Mouse (Mus musculus): ENCODE results near the gene Lrcol1. TPM values are rescaled to one million over a fixed set of nuclear protein-coding genes. Genes with fewer than 3 reads are reported as not detected.
A peak's percentile ranks its signal among the peaks of the same experiment; 100 is the strongest.

Gene Lrcol1
- polyA plus RNA-seq (2016; fragmentation: Nextera tagmentation; extraction: Ambion mirVana), result not detected in 2 replicates

DNA sequence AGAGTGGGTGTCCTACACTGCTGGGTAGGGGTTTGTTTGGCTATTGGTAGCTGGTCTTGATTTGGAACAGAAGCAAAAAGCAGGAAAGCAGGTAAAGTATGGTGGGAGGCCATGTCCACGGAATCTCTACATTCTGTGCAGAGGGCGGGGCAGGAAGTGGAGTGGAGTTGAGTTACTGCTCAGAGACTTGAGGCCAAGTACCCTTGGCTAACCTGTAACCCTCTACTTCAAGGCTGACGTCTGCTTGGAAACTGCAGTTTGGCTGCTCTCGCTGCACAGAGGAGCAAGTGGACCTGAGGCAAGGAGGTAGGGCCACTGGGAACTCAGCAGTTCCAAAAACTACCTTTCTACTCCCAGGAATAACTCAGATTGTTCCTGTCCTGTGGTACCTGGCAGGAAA is at the start of gene Lrcol1:
Gene Lrcol1 (plus strand): TSS at position 207 of the 400 bp plus-strand sequence.
- Histone ChIP-seq H3K4me2 (no peak within 1 kb of the TSS), H3K27me3 (replicated peaks) (peaks cover 65% of the 10 kb centered on the region), H3K4me1 (peaks cover 11% of the 10 kb centered on the region), H3K9me3 (replicated peaks) (no peaks in the 10 kb centered on the region), H3K27ac (no peak within 1 kb of the TSS), H3K4me3 (no peak within 1 kb of the TSS), H3K36me3 (no peaks in the 10 kb centered on the region), H3K9ac (no peak within 1 kb of the TSS)
- ATAC-seq, result no peak
- 65% methylated on average over 4 of the region's 4 CpGs for WGBS (ENCODE audit: insufficient replicate concordance)

DNA sequence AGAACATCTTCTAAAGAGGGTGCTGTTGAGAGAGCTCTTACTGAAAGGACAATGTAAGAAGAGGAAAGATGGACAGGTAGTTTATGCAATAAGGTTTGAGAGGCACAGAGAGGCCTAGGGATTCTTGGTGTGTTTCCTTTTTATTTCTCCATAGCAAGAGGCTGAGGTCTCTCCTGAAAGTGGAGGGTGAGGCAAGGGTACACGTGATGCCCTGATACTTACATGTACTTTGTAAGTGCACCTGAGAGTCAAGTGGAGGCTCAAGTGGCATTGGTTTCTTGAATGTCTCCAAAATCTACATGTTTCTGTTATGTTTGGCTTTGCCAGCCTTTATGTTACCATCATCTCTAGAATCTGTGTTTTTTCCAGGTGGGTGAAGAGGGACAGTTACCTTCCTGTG is 47.9 kb upstream of the Lrcol1 start:
- ATAC-seq, result no peak
- H3K9me3 ChIP-seq (replicated peaks), result no peaks in the 10 kb centered on the region
- peaks cover 97% of the 10 kb centered on the region for H3K36me3 ChIP-seq
- no peak overlapping the region for H3K27ac ChIP-seq
- H3K27me3 ChIP-seq (replicated peaks), result no peaks in the 10 kb centered on the region
- no peak overlapping the region for H3K9ac ChIP-seq
- no peak overlapping the region for H3K4me3 ChIP-seq
- H3K4me1 ChIP-seq, result peaks cover 6% of the 10 kb centered on the region
- no peak overlapping the region for H3K4me2 ChIP-seq
- 88% methylated on average over 1 of the region's 1 CpGs for WGBS (ENCODE audit: insufficient replicate concordance)

GRCm38 (mm10) chr5:110300591-110300990 is 43.9 kb upstream of the Lrcol1 start:
- peaks cover 100% of the 10 kb centered on the region for H3K36me3 ChIP-seq
- no peaks in the 10 kb centered on the region for H3K27me3 ChIP-seq (replicated peaks)
- no peak overlapping the region for H3K27ac ChIP-seq
- no peak overlapping the region for H3K4me3 ChIP-seq
- no peaks in the 10 kb centered on the region for H3K4me1 ChIP-seq
- no peak overlapping the region for H3K9ac ChIP-seq
- WGBS (ENCODE audit: insufficient replicate concordance), result 84% methylated on average over 2 of the region's 2 CpGs
- H3K9me3 ChIP-seq (replicated peaks), result no peaks in the 10 kb centered on the region
- H3K4me2 ChIP-seq, result no peak overlapping the region
- ATAC-seq, result no peak

DNA sequence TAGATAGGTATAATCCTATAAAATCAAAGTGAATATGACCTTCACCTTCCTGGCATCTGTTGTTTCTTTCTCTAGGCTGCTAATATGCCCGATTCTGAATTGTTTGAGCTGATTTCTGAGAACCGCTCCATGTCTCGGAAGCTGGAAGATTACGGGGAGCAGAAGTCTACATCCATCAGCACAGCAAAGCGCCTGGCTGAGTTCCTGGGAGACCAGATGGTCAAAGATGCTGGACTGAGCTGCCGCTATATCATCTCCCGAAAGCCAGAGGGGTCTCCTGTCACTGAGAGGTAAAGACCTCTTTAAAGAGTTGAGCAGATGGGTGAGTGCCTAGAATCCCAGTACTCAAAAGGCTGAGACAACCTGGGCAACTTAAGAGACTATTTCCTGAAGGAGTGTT is 35.7 kb upstream of the Lrcol1 start:
- Histone ChIP-seq H3K4me1 (no peaks in the 10 kb centered on the region), H3K4me2 (no peak overlapping the region), H3K27ac (no peak overlapping the region), H3K36me3 (peaks cover 99% of the 10 kb centered on the region), H3K9ac (no peak overlapping the region), H3K4me3 (no peak overlapping the region), H3K27me3 (replicated peaks) (no peaks in the 10 kb centered on the region), H3K9me3 (replicated peaks) (no peaks in the 10 kb centered on the region)
- 92% methylated on average over 7 of the region's 7 CpGs for WGBS (ENCODE audit: insufficient replicate concordance)
- ATAC-seq, result no peak

DNA sequence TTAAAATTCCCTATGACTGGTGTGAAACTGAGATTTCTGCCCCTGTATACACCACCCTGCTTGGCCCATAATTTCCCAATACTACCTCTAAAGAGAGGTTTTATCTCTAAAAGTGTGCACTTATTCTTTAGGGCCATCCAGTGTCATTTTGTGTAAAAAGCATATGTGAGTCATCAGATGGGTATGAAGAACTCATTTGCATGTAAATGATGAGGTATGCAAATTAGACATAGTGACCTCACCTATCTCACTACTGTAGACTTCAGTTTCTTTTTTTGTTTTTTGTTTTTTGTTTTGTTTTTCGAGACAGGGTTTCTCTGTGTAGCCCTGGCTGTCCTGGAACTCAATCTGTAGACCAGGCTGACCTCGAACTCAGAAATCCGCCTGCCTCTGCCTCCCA is 31.4 kb upstream of the Lrcol1 start:
- peaks cover 95% of the 10 kb centered on the region for H3K36me3 ChIP-seq
- no peaks in the 10 kb centered on the region for H3K9me3 ChIP-seq (replicated peaks)
- H3K4me3 ChIP-seq, result no peak overlapping the region
- no peak overlapping the region for H3K27ac ChIP-seq
- no peak for ATAC-seq
- no peaks in the 10 kb centered on the region for H3K4me1 ChIP-seq
- 87% methylated on average over 3 of the region's 3 CpGs for WGBS (ENCODE audit: insufficient replicate concordance)
- no peak overlapping the region for H3K4me2 ChIP-seq
- H3K27me3 ChIP-seq (replicated peaks), result no peaks in the 10 kb centered on the region
- H3K9ac ChIP-seq, result no peak overlapping the region

GRCm38 (mm10) chr5:110330508-110330907 is 14.0 kb upstream of the Lrcol1 start:
- 68% methylated on average over 3 of the region's 3 CpGs for WGBS (ENCODE audit: insufficient replicate concordance)
- Histone ChIP-seq H3K36me3 (peaks cover 98% of the 10 kb centered on the region), H3K9me3 (replicated peaks) (no peaks in the 10 kb centered on the region), H3K4me3 (no peak overlapping the region), H3K4me1 (no peaks in the 10 kb centered on the region), H3K27me3 (replicated peaks) (no peaks in the 10 kb centered on the region), H3K9ac (no peak overlapping the region), H3K27ac (no peak overlapping the region), H3K4me2 (no peak overlapping the region)
- no peak for ATAC-seq

DNA sequence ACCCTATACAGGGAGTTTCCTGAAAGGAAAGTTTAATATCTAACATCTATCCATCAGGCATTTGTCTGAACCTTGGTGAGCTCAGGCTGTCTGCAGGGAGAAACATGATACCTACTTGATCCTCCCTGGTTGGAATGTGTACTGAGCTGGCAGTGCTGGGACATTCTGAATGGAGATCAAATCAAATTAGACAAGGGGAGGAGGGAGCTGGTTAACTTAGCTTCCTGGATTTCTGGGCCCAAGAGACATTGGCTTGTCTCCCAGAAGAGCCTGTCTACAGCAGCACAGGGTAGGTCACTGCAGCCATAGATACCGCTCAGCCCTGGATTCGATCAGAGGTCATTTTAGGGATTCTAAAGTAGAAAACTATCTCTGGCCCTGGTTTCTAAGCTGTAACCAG is 5.7 kb upstream of the Lrcol1 start:
- Histone ChIP-seq H3K4me2 (no peak overlapping the region), H3K4me1 (peaks cover 11% of the 10 kb centered on the region), H3K27me3 (replicated peaks) (peaks cover 38% of the 10 kb centered on the region), H3K9ac (no peak overlapping the region), H3K4me3 (no peak overlapping the region), H3K36me3 (peaks cover 54% of the 10 kb centered on the region), H3K27ac (no peak overlapping the region), H3K9me3 (replicated peaks) (no peaks in the 10 kb centered on the region)
- ATAC-seq, result no peak
- 74% methylated on average over 2 of the region's 2 CpGs for WGBS (ENCODE audit: insufficient replicate concordance)

DNA sequence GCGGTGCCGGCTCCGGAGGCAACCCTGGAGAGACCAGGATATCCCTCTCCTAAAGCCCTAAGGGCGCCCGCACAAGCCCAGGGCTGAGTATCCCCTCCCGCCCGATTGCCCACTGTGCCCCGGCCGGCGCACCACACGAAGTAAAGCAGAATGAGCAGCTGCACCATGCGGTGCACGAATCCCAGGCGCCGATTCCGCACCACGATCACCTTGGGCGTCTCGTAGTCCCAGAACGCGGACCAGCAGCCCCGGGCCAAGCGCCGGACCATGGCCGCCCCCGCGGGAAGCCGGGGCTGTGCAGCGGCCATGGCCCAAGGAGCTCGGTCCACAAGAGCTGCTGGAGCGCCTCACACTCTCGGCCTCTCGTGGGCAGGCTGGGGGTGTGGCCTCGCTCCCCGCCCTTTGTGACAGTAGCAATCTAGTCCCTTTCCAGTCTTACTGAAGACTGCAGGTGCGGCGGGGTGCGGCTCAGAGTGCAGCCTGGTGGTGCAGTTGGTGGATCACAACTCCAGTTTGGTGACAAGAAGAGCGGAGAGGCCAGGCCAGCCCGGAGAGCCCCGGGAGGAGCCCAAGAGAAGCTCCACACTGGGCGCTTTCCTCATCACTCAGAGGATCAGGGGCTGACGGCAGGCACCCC is 1.8 kb upstream of the Lrcol1 start, which contains the start of gene P2rx2:
Gene P2rx2 (minus strand): TSS at position 565 of the 637 bp plus-strand sequence.
- Histone ChIP-seq H3K4me2 (peak within 1 kb of the TSS; percentile 65), H3K36me3 (peaks cover 14% of the 10 kb centered on the region), H3K9me3 (replicated peaks) (no peaks in the 10 kb centered on the region), H3K27me3 (replicated peaks) (peaks cover 65% of the 10 kb centered on the region), H3K9ac (no peak within 1 kb of the TSS), H3K4me3 (peak within 1 kb of the TSS; percentile 45), H3K27ac (no peak within 1 kb of the TSS), H3K4me1 (peaks cover 11% of the 10 kb centered on the region)
- peak; percentile 40 for ATAC-seq
- 4% methylated on average over 43 of the region's 43 CpGs for WGBS (ENCODE audit: insufficient replicate concordance)

DNA sequence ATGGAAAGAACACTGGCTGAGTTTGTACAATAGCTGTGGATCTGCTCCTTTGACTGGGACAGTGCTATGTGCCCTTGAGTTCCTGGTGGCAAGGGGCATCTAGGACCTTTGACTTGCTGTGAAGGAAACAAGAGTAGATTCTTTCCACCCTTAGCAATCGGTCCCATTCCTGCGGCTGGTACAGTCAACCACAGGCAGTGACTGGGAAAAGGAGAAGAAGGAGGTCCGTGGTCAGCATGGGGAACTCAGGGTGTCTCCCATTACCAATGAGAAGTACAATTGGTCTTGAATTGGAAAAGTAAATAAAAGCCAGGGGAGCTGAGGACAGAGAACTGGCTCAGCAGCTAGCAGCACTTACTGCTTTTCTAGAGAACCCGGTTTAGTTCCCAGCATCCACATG is 1.0 kb downstream of the Lrcol1 start:
- H3K36me3 ChIP-seq, result no peaks in the 10 kb centered on the region
- peaks cover 11% of the 10 kb centered on the region for H3K4me1 ChIP-seq
- no peak for ATAC-seq
- H3K4me3 ChIP-seq, result no peak overlapping the region
- no peaks in the 10 kb centered on the region for H3K9me3 ChIP-seq (replicated peaks)
- no peak overlapping the region for H3K9ac ChIP-seq
- H3K27ac ChIP-seq, result no peak overlapping the region
- H3K27me3 ChIP-seq (replicated peaks), result peaks cover 62% of the 10 kb centered on the region
- H3K4me2 ChIP-seq, result no peak overlapping the region
- 43% methylated on average over 4 of the region's 4 CpGs for WGBS (ENCODE audit: insufficient replicate concordance)

- Histone ChIP-seq H3K36me3 (no peaks in the 10 kb centered on the region), H3K27me3 (replicated peaks) (peaks cover 48% of the 10 kb centered on the region), H3K4me1 (peaks cover 11% of the 10 kb centered on the region), H3K9ac (no peak overlapping the region), H3K4me3 (no peak overlapping the region), H3K27ac (no peak overlapping the region), H3K9me3 (replicated peaks) (no peaks in the 10 kb centered on the region), H3K4me2 (no peak overlapping the region)
- ATAC-seq, result no peak
- WGBS (ENCODE audit: insufficient replicate concordance), result 62% methylated on average over 8 of the region's 8 CpGs
Measured at GRCm38 (mm10) chr5:110347006-110347405, 2.5 kb downstream of the Lrcol1 start.

DNA sequence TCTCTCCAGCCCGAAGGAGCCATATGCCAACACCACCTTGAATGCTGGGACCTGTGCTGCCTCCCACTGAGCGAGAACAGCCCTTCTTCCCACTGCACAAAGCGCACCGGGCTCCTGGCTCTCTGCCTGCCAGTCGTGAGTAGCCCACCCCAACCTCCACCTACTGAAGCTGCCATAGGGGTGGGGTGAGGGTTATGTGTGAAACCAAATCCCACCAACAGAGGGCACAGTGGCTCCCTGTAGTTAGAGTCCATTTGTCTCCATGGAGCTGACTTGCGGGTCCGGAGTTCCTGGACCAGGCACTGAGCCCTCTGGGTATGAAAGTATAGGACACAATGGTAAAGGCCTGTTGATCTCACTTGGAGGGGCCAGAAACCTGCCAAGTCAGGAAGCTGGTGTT is 10.2 kb downstream of the Lrcol1 start:
- WGBS (ENCODE audit: insufficient replicate concordance), result 13% methylated on average over 7 of the region's 7 CpGs
- no peaks in the 10 kb centered on the region for H3K36me3 ChIP-seq
- peaks cover 24% of the 10 kb centered on the region for H3K27me3 ChIP-seq (replicated peaks)
- no peaks in the 10 kb centered on the region for H3K9me3 ChIP-seq (replicated peaks)
- ATAC-seq, result 0 out of 2 replicates have a peak, but pooled peaks have one; percentile 27
- no peak overlapping the region for H3K4me2 ChIP-seq
- H3K4me1 ChIP-seq, result no peaks in the 10 kb centered on the region
- no peak overlapping the region for H3K9ac ChIP-seq
- no peak overlapping the region for H3K27ac ChIP-seq
- no peak overlapping the region for H3K4me3 ChIP-seq

GRCm38 (mm10) chr5:110357531-110358179 is 13.1 kb downstream of the Lrcol1 start:
- no peak for ATAC-seq

More at GRCm38 (mm10) chr5:110357531-110358179, 13.1 kb downstream of the Lrcol1 start:
- H3K4me3 ChIP-seq, result no peak overlapping the region
- WGBS (ENCODE audit: insufficient replicate concordance), result 34% methylated on average over 9 of the region's 9 CpGs
- no peak overlapping the region for H3K4me2 ChIP-seq
- H3K27me3 ChIP-seq (replicated peaks), result peaks cover 37% of the 10 kb centered on the region
- H3K9ac ChIP-seq, result no peak overlapping the region
- H3K9me3 ChIP-seq (replicated peaks), result no peaks in the 10 kb centered on the region
- no peak overlapping the region for H3K27ac ChIP-seq
- no peaks in the 10 kb centered on the region for H3K36me3 ChIP-seq
- H3K4me1 ChIP-seq, result no peaks in the 10 kb centered on the region

All from liver, embryonic 12.5 days (tissue).